Mouse (Mus musculus): ENCODE results near the gene Lamb3. TPM values are rescaled to one million over a fixed set of nuclear protein-coding genes. Genes with fewer than 3 reads are reported as not detected.

The Lamb3 gene
- polyA plus RNA-seq, 1 experiment from 2014 or later, result 9.6 TPM

DNA sequence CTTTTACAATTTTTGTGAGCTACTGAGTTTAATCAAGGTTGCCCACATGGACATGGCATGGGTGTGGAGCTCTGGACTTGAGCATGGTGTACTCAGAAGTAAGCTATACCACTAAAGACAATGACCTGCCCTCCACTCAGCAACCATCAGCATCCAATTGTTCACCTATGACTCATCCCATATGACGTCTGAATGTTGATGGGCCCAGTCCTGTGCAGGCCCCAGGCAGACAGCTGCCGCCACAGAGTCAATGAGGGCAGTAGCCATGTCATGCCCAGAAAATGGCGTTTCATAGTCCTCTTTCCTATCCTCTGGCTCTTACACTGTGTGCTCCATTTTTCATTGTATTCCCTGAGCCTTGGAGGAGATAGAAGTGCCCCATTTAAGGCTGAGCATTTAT, 8.5 kb downstream of the Lamb3 start:
- no peak for ATAC-seq (replicated peaks; ENCODE audit: extremely low read depth, insufficient read depth, low FRiP score)
- H3K9ac ChIP-seq (ENCODE audit: low read length), result no peak overlapping the region
- H3K27ac ChIP-seq (ENCODE audit: low read length), result no peak overlapping the region
- WGBS, result 68% methylated on average over 3 of the region's 3 CpGs
- H3K4me2 ChIP-seq (ENCODE audit: low read depth, low read length), result no peak overlapping the region
- no peaks in the 10 kb centered on the region for H3K9me3 ChIP-seq (replicated peaks; ENCODE audit: control insufficient read depth, low read length)
- no peaks in the 10 kb centered on the region for H3K36me3 ChIP-seq (ENCODE audit: control insufficient read depth, insufficient read depth)
- no peaks in the 10 kb centered on the region for H3K27me3 ChIP-seq (ENCODE audit: control insufficient read depth, insufficient read depth, low read length)
- H3K4me3 ChIP-seq (ENCODE audit: low read length), result no peak overlapping the region
- no peaks in the 10 kb centered on the region for H3K4me1 ChIP-seq (ENCODE audit: control insufficient read depth, insufficient read depth, low read length)

DNA sequence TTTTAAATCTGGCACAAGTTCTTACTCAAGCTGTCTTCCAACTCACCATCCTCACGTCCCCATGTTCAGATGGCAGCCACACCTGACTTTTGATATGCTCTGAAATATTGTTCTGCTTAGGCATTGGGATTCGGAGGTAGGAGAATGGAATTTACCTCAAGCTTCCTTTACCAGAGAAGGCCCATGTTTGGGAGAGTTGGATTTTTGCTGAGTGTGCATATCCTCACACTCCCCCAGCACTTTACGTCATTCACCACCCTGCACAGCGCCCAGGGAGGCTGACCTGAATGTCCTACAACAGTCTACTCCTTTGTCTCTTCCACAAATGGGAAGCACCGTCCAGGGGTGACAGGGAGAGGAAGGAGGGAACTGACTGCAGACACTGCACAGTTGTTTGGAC, 12.9 kb downstream of the Lamb3 start:
- Histone ChIP-seq H3K9me3 (replicated peaks; ENCODE audit: control insufficient read depth, low read length) (no peaks in the 10 kb centered on the region), H3K36me3 (ENCODE audit: control insufficient read depth, insufficient read depth) (no peaks in the 10 kb centered on the region), H3K27me3 (ENCODE audit: control insufficient read depth, insufficient read depth, low read length) (no peaks in the 10 kb centered on the region), H3K4me3 (ENCODE audit: low read length) (no peak overlapping the region), H3K27ac (ENCODE audit: low read length) (no peak overlapping the region), H3K4me2 (ENCODE audit: low read depth, low read length) (no peak overlapping the region), H3K9ac (ENCODE audit: low read length) (no peak overlapping the region), H3K4me1 (ENCODE audit: control insufficient read depth, insufficient read depth, low read length) (no peaks in the 10 kb centered on the region)
- no peak for ATAC-seq (replicated peaks; ENCODE audit: extremely low read depth, insufficient read depth, low FRiP score)
- WGBS, result 51% methylated on average over 5 of the region's 5 CpGs

DNA sequence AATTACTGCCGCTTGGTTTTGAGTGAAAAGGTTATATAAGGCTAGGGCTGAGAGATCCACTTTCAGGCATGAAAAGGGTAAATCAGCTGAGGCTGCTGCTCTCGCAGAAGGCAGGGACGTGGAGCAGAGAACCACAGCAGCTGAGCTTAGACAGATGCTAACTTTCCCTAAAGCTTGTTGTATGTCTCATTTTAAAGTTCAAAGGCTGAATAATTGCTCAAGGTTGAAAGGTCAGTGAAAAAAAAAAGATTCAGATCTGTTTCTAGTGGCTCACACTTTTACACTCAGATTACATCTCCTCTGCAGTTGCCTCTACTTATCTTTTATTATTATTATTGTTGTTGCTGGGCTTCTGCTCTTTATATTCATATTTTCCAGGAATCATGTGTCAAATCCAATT, 18.0 kb downstream of the Lamb3 start:
- Histone ChIP-seq H3K36me3 (ENCODE audit: control insufficient read depth, insufficient read depth) (no peaks in the 10 kb centered on the region), H3K9ac (ENCODE audit: low read length) (no peak overlapping the region), H3K9me3 (replicated peaks; ENCODE audit: control insufficient read depth, low read length) (no peaks in the 10 kb centered on the region), H3K27ac (ENCODE audit: low read length) (no peak overlapping the region), H3K4me3 (ENCODE audit: low read length) (no peak overlapping the region), H3K4me1 (ENCODE audit: control insufficient read depth, insufficient read depth, low read length) (no peaks in the 10 kb centered on the region; the same call in 1 of the 2 replicates), H3K27me3 (ENCODE audit: control insufficient read depth, insufficient read depth, low read length) (no peaks in the 10 kb centered on the region), H3K4me2 (ENCODE audit: low read depth, low read length) (no peak overlapping the region)
- WGBS, result 60% methylated on average over 3 of the region's 3 CpGs
- no peak for ATAC-seq (replicated peaks; ENCODE audit: extremely low read depth, insufficient read depth, low FRiP score)

DNA sequence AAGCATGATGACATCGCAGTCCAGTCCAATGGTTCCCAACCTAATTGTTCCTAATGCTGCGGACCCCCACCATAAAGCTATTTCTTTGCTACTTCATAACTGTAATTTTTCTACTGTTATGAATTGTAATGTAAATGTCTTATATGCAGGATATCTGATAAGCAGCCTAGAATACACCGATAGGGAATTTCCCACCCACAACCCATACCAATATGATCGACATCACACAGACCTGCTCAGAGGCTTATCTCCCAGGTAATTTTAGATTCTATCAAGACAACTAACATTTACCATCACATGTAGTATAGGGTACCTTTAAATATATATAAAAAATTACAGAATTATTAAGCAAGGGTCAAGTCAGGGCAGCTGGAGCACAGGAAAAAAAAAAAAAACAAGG, 18.6 kb downstream of the Lamb3 start:
- Histone ChIP-seq H3K4me1 (ENCODE audit: control insufficient read depth, insufficient read depth, low read length) (no peaks in the 10 kb centered on the region; the same call in 1 of the 2 replicates), H3K4me3 (ENCODE audit: low read length) (no peak overlapping the region), H3K27me3 (ENCODE audit: control insufficient read depth, insufficient read depth, low read length) (no peaks in the 10 kb centered on the region), H3K9ac (ENCODE audit: low read length) (no peak overlapping the region), H3K9me3 (replicated peaks; ENCODE audit: control insufficient read depth, low read length) (no peaks in the 10 kb centered on the region), H3K4me2 (ENCODE audit: low read depth, low read length) (no peak overlapping the region), H3K36me3 (ENCODE audit: control insufficient read depth, insufficient read depth) (no peaks in the 10 kb centered on the region), H3K27ac (ENCODE audit: low read length) (no peak overlapping the region)
- 88% methylated on average over 4 of the region's 4 CpGs for WGBS
- no peak for ATAC-seq (replicated peaks; ENCODE audit: extremely low read depth, insufficient read depth, low FRiP score)

- no peak for ATAC-seq (replicated peaks; ENCODE audit: extremely low read depth, insufficient read depth, low FRiP score)
- H3K4me1 ChIP-seq (ENCODE audit: control insufficient read depth, insufficient read depth, low read length), result no peaks in the 10 kb centered on the region; the same call in 1 of the 2 replicates
- H3K4me3 ChIP-seq (ENCODE audit: low read length), result no peak overlapping the region
- no peaks in the 10 kb centered on the region for H3K36me3 ChIP-seq (ENCODE audit: control insufficient read depth, insufficient read depth)
- 39% methylated on average over 7 of the region's 7 CpGs for WGBS
- H3K9ac ChIP-seq (ENCODE audit: low read length), result no peak overlapping the region
- no peaks in the 10 kb centered on the region for H3K9me3 ChIP-seq (replicated peaks; ENCODE audit: control insufficient read depth, low read length)
- no peak overlapping the region for H3K4me2 ChIP-seq (ENCODE audit: low read depth, low read length)
- no peaks in the 10 kb centered on the region for H3K27me3 ChIP-seq (ENCODE audit: control insufficient read depth, insufficient read depth, low read length)
- no peak overlapping the region for H3K27ac ChIP-seq (ENCODE audit: low read length)
Observed at GRCm38 (mm10) chr1:193226724-193227522, 19.4 kb downstream of the Lamb3 start.

DNA sequence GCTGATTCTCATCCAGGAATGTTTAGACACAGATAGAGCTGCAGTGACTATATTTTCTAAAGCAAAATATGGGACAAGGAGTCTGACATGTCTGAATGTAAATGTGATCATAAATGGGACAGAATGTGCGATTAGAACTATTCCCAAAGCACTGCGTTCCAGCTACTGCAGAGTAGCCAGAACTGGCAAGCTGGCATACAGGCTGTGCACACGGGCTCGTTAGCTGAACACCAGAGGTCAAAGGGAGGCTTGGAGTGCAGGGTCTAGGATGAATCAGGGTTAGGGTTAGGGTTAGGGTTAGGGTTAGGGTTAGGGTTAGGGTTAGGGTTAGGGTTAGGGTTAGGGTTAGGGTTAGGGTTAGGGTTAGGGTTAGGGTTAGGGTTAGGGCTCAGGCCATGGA, 20.0 kb downstream of the Lamb3 start:
- ATAC-seq (replicated peaks; ENCODE audit: extremely low read depth, insufficient read depth, low FRiP score), result no peak
- no peak overlapping the region for H3K4me2 ChIP-seq (ENCODE audit: low read depth, low read length)
- no peak overlapping the region for H3K4me3 ChIP-seq (ENCODE audit: low read length)
- no peaks in the 10 kb centered on the region for H3K9me3 ChIP-seq (replicated peaks; ENCODE audit: control insufficient read depth, low read length)
- WGBS, result 83% methylated on average over 4 of the region's 4 CpGs
- no peak overlapping the region for H3K27ac ChIP-seq (ENCODE audit: low read length)
- no peaks in the 10 kb centered on the region for H3K27me3 ChIP-seq (ENCODE audit: control insufficient read depth, insufficient read depth, low read length)
- H3K9ac ChIP-seq (ENCODE audit: low read length), result no peak overlapping the region
- no peaks in the 10 kb centered on the region; the same call in 1 of the 2 replicates for H3K4me1 ChIP-seq (ENCODE audit: control insufficient read depth, insufficient read depth, low read length)
- no peaks in the 10 kb centered on the region for H3K36me3 ChIP-seq (ENCODE audit: control insufficient read depth, insufficient read depth)

- no peak overlapping the region for H3K4me2 ChIP-seq (ENCODE audit: low read depth, low read length)
- H3K9me3 ChIP-seq (replicated peaks; ENCODE audit: control insufficient read depth, low read length), result no peaks in the 10 kb centered on the region
- H3K27ac ChIP-seq (ENCODE audit: low read length), result no peak overlapping the region
- no peaks in the 10 kb centered on the region for H3K36me3 ChIP-seq (ENCODE audit: control insufficient read depth, insufficient read depth)
- 89% methylated on average over 5 of the region's 5 CpGs for WGBS
- H3K27me3 ChIP-seq (ENCODE audit: control insufficient read depth, insufficient read depth, low read length), result no peaks in the 10 kb centered on the region
- H3K9ac ChIP-seq (ENCODE audit: low read length), result no peak overlapping the region
- no peak for ATAC-seq (replicated peaks; ENCODE audit: extremely low read depth, insufficient read depth, low FRiP score)
- no peaks in the 10 kb centered on the region; the same call in 1 of the 2 replicates for H3K4me1 ChIP-seq (ENCODE audit: control insufficient read depth, insufficient read depth, low read length)
- no peak overlapping the region for H3K4me3 ChIP-seq (ENCODE audit: low read length)
Observed at GRCm38 (mm10) chr1:193229570-193229969, 22.1 kb downstream of the Lamb3 start.

DNA sequence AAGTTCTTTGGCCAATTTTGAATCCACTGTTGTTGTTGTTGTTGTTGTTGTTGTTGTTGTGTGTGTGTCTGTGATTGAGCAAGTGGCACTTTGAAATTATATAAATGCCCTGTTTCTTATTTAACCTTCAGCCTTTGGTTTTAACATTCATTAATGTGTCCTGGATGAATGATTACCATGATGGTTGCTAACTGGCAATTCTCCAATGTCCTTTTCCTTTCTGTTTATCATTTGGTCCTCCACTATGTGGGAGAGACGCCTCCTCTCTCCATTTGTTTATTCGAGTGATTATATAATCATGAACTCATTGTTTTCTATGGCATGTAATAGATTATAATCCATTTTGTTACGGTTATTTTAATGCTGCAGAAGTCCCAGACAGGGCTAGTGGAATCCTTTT, 23.0 kb downstream of the Lamb3 start:
- Histone ChIP-seq H3K27me3 (ENCODE audit: control insufficient read depth, insufficient read depth, low read length) (no peaks in the 10 kb centered on the region), H3K9me3 (replicated peaks; ENCODE audit: control insufficient read depth, low read length) (no peaks in the 10 kb centered on the region), H3K27ac (ENCODE audit: low read length) (no peak overlapping the region), H3K36me3 (ENCODE audit: control insufficient read depth, insufficient read depth) (no peaks in the 10 kb centered on the region), H3K4me1 (ENCODE audit: control insufficient read depth, insufficient read depth, low read length) (no peaks in the 10 kb centered on the region; the same call in 1 of the 2 replicates), H3K4me2 (ENCODE audit: low read depth, low read length) (no peak overlapping the region), H3K9ac (ENCODE audit: low read length) (no peak overlapping the region), H3K4me3 (ENCODE audit: low read length) (no peak overlapping the region)
- ATAC-seq (replicated peaks; ENCODE audit: extremely low read depth, insufficient read depth, low FRiP score), result no peak
- 55% methylated on average over 3 of the region's 3 CpGs for WGBS

DNA sequence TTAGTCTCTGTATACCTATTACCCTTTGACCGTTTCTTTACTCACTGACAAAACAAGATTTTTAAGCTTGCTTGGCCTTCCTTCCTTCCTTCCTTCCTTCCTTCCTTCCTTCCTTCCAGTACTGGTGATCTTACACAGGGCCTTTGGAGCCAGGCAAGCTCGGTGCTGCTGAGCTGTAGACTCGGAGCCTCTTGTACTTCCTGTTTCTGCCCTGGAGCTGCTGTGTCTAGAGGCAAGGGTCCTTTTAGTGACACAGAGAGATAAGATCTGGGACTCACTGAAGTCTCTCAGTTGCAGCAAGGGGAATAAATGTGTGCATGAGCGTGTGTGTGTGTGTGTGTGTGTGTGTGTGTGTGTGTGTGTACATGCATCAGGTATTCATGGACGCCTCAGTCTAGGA, 23.4 kb downstream of the Lamb3 start:
- 45% methylated on average over 5 of the region's 5 CpGs for WGBS
- H3K27me3 ChIP-seq (ENCODE audit: control insufficient read depth, insufficient read depth, low read length), result no peaks in the 10 kb centered on the region
- no peaks in the 10 kb centered on the region for H3K36me3 ChIP-seq (ENCODE audit: control insufficient read depth, insufficient read depth)
- no peak overlapping the region for H3K9ac ChIP-seq (ENCODE audit: low read length)
- no peak overlapping the region for H3K27ac ChIP-seq (ENCODE audit: low read length)
- H3K4me1 ChIP-seq (ENCODE audit: control insufficient read depth, insufficient read depth, low read length), result no peaks in the 10 kb centered on the region; the same call in 1 of the 2 replicates
- ATAC-seq (replicated peaks; ENCODE audit: extremely low read depth, insufficient read depth, low FRiP score), result no peak
- H3K9me3 ChIP-seq (replicated peaks; ENCODE audit: control insufficient read depth, low read length), result no peaks in the 10 kb centered on the region
- H3K4me3 ChIP-seq (ENCODE audit: low read length), result no peak overlapping the region
- H3K4me2 ChIP-seq (ENCODE audit: low read depth, low read length), result no peak overlapping the region
